16 mouse cellular contexts compared by ENCODE assay signal in the genomic region with DNA sequence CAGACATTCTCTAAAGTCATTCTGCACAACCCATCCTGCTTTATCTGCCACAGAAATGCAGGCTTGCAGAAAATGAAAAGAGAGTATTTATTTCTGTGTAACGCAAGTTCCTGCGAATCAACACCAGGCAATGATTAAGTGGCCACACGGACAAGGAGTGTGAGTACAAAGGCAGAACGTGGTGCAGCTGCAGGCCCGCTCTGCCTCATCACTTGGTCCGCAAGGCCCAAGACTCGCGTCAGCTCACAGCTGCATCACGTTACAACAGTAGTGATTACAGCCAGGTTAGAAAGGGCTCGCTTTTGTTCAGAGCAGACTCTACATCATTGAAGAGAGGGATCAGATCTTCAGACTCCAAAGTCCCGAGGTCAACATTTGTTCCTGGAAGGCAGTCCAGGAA. TPM values are rescaled to one million over a fixed set of nuclear protein-coding genes. Genes with fewer than 3 reads are reported as not detected.
A peak's percentile ranks its signal among the peaks of the same experiment; 100 is the strongest.
DNase-seq lines count a peak whose midpoint lies in the region; TF ChIP-seq lines count a peak whose summit lies in the region.
"Had no signal": no experiment of that assay in that cellular context is flagged by ENCODE, and none has a peak within 500 bp of the region (broad histone marks: within the 10 kb centered on the region; RNA-seq: fewer than 3 reads in every experiment).

No protein-coding gene starts in this region.

- peaks cover 3% of the 10 kb centered on the region; the same call in 1 of the 2 replicates for H3K4me1 ChIP-seq in heart, embryonic 10.5 days
- no peaks in the 10 kb centered on the region; the same call in 1 of the 2 replicates for H3K4me1 ChIP-seq in heart, adult 2 months (ENCODE audit: control insufficient read depth, insufficient read depth, low read length)
- H3K4me1 ChIP-seq in limb, embryonic 10.5 days: peaks cover 12% of the 10 kb centered on the region
- H3K4me1 ChIP-seq: midbrain, embryonic 10.5 days had no signal

- peak; percentile 65 for DNase-seq in heart, embryonic 10.5 days (ENCODE audit: low spot score)
- no peak for DNase-seq in heart, adult 2 months
- DNase-seq in kidney, postnatal 4 days: peak; percentile 37 to 56
- no peak for DNase-seq in kidney, adult 18-20 months
- peak; percentile 56 for DNase-seq in embryo, embryonic 11 days
- DNase-seq in limb, embryonic 10.5 days (ENCODE audit: low spot score): peak; percentile 61
- DNase-seq in thymus, postnatal 14 days: no peak
- DNase-seq in urinary bladder, postnatal 10 days (ENCODE audit: low spot score): no peak
- DNase-seq: cerebellum, postnatal 36 days; gastrocnemius, postnatal 36 days; layer of hippocampus, adult 9-11 months; lung, postnatal 14 days had no signal

- WGBS in heart, embryonic 10.5 days: 61% methylated on average over 11 of the region's 11 CpGs
- WGBS in heart, adult 2 months: 76% methylated on average over 11 of the region's 11 CpGs
- 27% methylated on average over 11 of the region's 11 CpGs for WGBS in limb, embryonic 10.5 days

- H3K36me3 ChIP-seq in heart, embryonic 10.5 days: peaks cover 16% of the 10 kb centered on the region; the same call in 1 of the 2 replicates
- peaks cover 8% of the 10 kb centered on the region for H3K36me3 ChIP-seq in heart, adult 2 months (ENCODE audit: control insufficient read depth, insufficient read depth, low read length)
- peaks cover 7% of the 10 kb centered on the region; the same call in 1 of the 2 replicates for H3K36me3 ChIP-seq in limb, embryonic 10.5 days

- H3K9ac ChIP-seq in heart, adult 2 months (ENCODE audit: low read depth, low read length): no peak overlapping the region
- H3K9ac ChIP-seq: heart, embryonic 13.5 days had no signal

- H3K27ac ChIP-seq in heart, embryonic 10.5 days: no peak overlapping the region
- no peak overlapping the region for H3K27ac ChIP-seq in heart, adult 2 months
- peak overlapping the region; percentile 44 for H3K27ac ChIP-seq in limb, embryonic 10.5 days
- H3K27ac ChIP-seq: heart, embryonic 13.5 days; midbrain, embryonic 10.5 days had no signal

- no peaks in the 10 kb centered on the region for H3K9me3 ChIP-seq in heart, embryonic 10.5 days
- H3K9me3 ChIP-seq in limb, embryonic 10.5 days (replicated peaks): no peaks in the 10 kb centered on the region
- H3K9me3 ChIP-seq: heart, embryonic 13.5 days; midbrain, embryonic 10.5 days had no signal

- no peak overlapping the region for H3K4me3 ChIP-seq in heart, embryonic 10.5 days
- no peak overlapping the region for H3K4me3 ChIP-seq in heart, adult 2 months
- no peak overlapping the region for H3K4me3 ChIP-seq in limb, embryonic 10.5 days
- H3K4me3 ChIP-seq: heart, embryonic 13.5 days; midbrain, embryonic 10.5 days had no signal

- H3K27me3 ChIP-seq in heart, embryonic 10.5 days (ENCODE audit: insufficient read depth, poor library complexity, severe bottlenecking): no peaks in the 10 kb centered on the region
- no peaks in the 10 kb centered on the region for H3K27me3 ChIP-seq in heart, adult 2 months (ENCODE audit: control insufficient read depth, insufficient read depth, low read length)
- no peaks in the 10 kb centered on the region for H3K27me3 ChIP-seq in limb, embryonic 10.5 days (ENCODE audit: low read depth, poor library complexity, severe bottlenecking)
- H3K27me3 ChIP-seq: heart, embryonic 13.5 days had no signal

- intact Hi-C loops in heart, adult 2 months (cut with DNase I): no loop called here

- TF ChIP-seq EP300 in heart, adult 2 months (IDR thresholded peaks at IDR 0.05; ENCODE audit: insufficient read depth, low read depth, low read length): no peak

- TF ChIP-seq POLR2A in heart, adult 2 months (IDR thresholded peaks at IDR 0.05; ENCODE audit: insufficient read depth, low read depth, low read length): no peak

- no peak for TF ChIP-seq CTCF in heart, adult 2 months (IDR thresholded peaks at IDR 0.05)

- H3K79me2 ChIP-seq in heart, adult 2 months (replicated peaks; ENCODE audit: control insufficient read depth, insufficient read depth, low read length): no peaks in the 10 kb centered on the region

RNA-seq across cellular contexts. Expression of a gene that starts 33.5 kb away (rescaled TPM):
- 0.28 and 1.5 TPM in 2 replicates for polyA plus RNA-seq in heart, embryonic 10.5 days (2016; fragmentation: Nextera tagmentation; extraction: Ambion mirVana)
- under 1 TPM; 0.14 to 0.16 TPM for total RNA-seq in heart, adult 2 months (2021)
- polyA plus RNA-seq in heart, adult 2 months (2012; rRNA removed): 0.14 and 0.23 TPM in 2 replicates
- not detected in 2 replicates for polyA plus RNA-seq in limb, embryonic 10.5 days (2016; fragmentation: Nextera tagmentation; extraction: Ambion mirVana)
- total RNA-seq: ES-E14; gastrocnemius, postnatal 36 days; hematopoietic stem cell, adult 5-6 weeks had no signal
- polyA plus RNA-seq: midbrain, embryonic 10.5 days had no signal

Comparison
In these comparisons a context has a peak if more than half of its experiments do, and no peak if none do; other contexts are left out.
1. DNase-seq: peak in heart, embryonic 10.5 days (single experiment), kidney, postnatal 4 days (2 of 2), embryo, embryonic 11 days (single experiment) and limb, embryonic 10.5 days (single experiment); none in heart, adult 2 months (0 of 2), kidney, adult 18-20 months (single experiment), thymus, postnatal 14 days (single experiment) and urinary bladder, postnatal 10 days (single experiment).